ENCODE assay signal across 17 mouse cellular contexts in the genomic region with DNA sequence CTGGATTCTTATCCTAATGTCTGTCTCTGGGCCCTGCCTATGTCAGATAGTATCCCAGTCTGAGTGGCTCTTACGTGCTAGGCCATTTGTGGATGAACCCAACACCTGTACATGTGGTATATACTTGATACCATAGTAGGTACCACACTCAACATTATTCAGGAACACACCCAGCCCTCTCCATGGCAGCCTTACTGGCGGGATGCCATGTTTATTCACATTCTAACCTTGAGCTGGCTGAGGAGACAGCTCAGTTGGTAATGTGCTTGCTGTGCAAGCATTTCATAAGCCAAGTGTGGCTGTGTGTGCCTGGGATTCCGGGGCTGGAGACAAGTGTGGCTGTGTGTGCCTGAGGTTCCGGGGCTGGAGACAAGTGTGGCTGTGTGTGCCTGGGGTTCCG. TPM values are rescaled to one million over a fixed set of nuclear protein-coding genes. Genes with fewer than 3 reads are reported as not detected.
DNase-seq lines count a peak whose midpoint lies in the region; ATAC-seq and TF ChIP-seq lines count a peak whose summit lies in the region.
"Had no signal": no experiment of that assay in that cellular context is flagged by ENCODE, and none has a peak within 500 bp of the region (broad histone marks: within the 10 kb centered on the region; RNA-seq: fewer than 3 reads in every experiment).

No protein-coding gene starts in this region.

- TF ChIP-seq CTCF in heart, postnatal 0 days (IDR thresholded peaks at IDR 0.05; ENCODE audit: low read depth) = no peak
- no peak for TF ChIP-seq CTCF in lung, embryonic 14.5 days (IDR thresholded peaks at IDR 0.05; ENCODE audit: low read depth)
- no peak for TF ChIP-seq CTCF in brain, embryonic 14.5 days (IDR thresholded peaks at IDR 0.05; ENCODE audit: borderline replicate concordance, extremely low read depth, insufficient read depth, insufficient read length)
- TF ChIP-seq CTCF in stomach, postnatal 0 days (IDR thresholded peaks at IDR 0.05; ENCODE audit: low read depth) = no peak

- H3K27ac ChIP-seq in heart, postnatal 0 days (ENCODE audit: low read depth) = no peak overlapping the region
- no peak overlapping the region for H3K27ac ChIP-seq in lung, embryonic 14.5 days (ENCODE audit: low read depth)
- no peak overlapping the region for H3K27ac ChIP-seq in stomach, postnatal 0 days (replicated peaks)
- no peak overlapping the region for H3K27ac ChIP-seq in hindbrain, embryonic 12.5 days
- H3K27ac ChIP-seq in midbrain, embryonic 13.5 days = no peak overlapping the region
- H3K27ac ChIP-seq: hindbrain, postnatal 0 days had no signal

- H3K4me3 ChIP-seq in heart, postnatal 0 days (ENCODE audit: low read depth, low read length) = no peak overlapping the region
- no peak overlapping the region for H3K4me3 ChIP-seq in lung, embryonic 14.5 days (ENCODE audit: low read depth, low read length)
- no peak overlapping the region for H3K4me3 ChIP-seq in stomach, postnatal 0 days (ENCODE audit: low read depth, low read length)
- H3K4me3 ChIP-seq in hindbrain, embryonic 12.5 days = no peak overlapping the region
- no peak overlapping the region for H3K4me3 ChIP-seq in midbrain, embryonic 13.5 days (replicated peaks)

- no peak overlapping the region for H3K4me2 ChIP-seq in heart, postnatal 0 days (ENCODE audit: low read depth, low read length)
- no peak overlapping the region for H3K4me2 ChIP-seq in lung, embryonic 14.5 days
- H3K4me2 ChIP-seq in stomach, postnatal 0 days (replicated peaks; ENCODE audit: low read depth) = no peak overlapping the region
- no peak overlapping the region for H3K4me2 ChIP-seq in hindbrain, embryonic 12.5 days (replicated peaks)
- H3K4me2 ChIP-seq in midbrain, embryonic 13.5 days (replicated peaks) = no peak overlapping the region

- DNase-seq in heart, postnatal 0 days (ENCODE audit: low spot score) = peak; percentile 20
- no peak for DNase-seq in heart, adult 18-20 months
- peak; percentile 61 for DNase-seq in lung, embryonic 14.5 days
- DNase-seq in lung, postnatal 4 days = no peak
- DNase-seq in brain, embryonic 14.5 days (ENCODE audit: low read depth) = peak; percentile 25
- DNase-seq in stomach, postnatal 0 days (ENCODE audit: low spot score) = peak; percentile 55
- DNase-seq: cerebellum, adult 11-12 months; layer of hippocampus, adult 9-11 months; retina, postnatal 1 day had no signal

- H3K27me3 ChIP-seq in heart, postnatal 0 days (ENCODE audit: control insufficient read depth, insufficient read depth, low read length) = no peaks in the 10 kb centered on the region
- H3K27me3 ChIP-seq in lung, embryonic 14.5 days (ENCODE audit: insufficient read depth, low read length) = no peaks in the 10 kb centered on the region
- H3K27me3 ChIP-seq in stomach, postnatal 0 days (ENCODE audit: control insufficient read depth, insufficient read depth, low read length) = no peaks in the 10 kb centered on the region
- H3K27me3 ChIP-seq in hindbrain, embryonic 12.5 days = no peaks in the 10 kb centered on the region
- H3K27me3 ChIP-seq in midbrain, embryonic 13.5 days = no peaks in the 10 kb centered on the region

- no peak for ATAC-seq in heart, postnatal 0 days (ENCODE audit: insufficient read depth, low read depth)
- no peak for ATAC-seq in lung, embryonic 14.5 days (ENCODE audit: insufficient read depth)
- no peak for ATAC-seq in stomach, postnatal 0 days (ENCODE audit: low FRiP score, low TSS enrichment)
- no peak for ATAC-seq in hindbrain, embryonic 12.5 days (ENCODE audit: low FRiP score)
- ATAC-seq in midbrain, embryonic 13.5 days = no peak
- ATAC-seq: hindbrain, postnatal 0 days had no signal

- no peaks in the 10 kb centered on the region for H3K4me1 ChIP-seq in heart, postnatal 0 days (ENCODE audit: control insufficient read depth, insufficient read depth)
- no peaks in the 10 kb centered on the region for H3K4me1 ChIP-seq in lung, embryonic 14.5 days (ENCODE audit: insufficient read depth)
- no peaks in the 10 kb centered on the region for H3K4me1 ChIP-seq in stomach, postnatal 0 days (replicated peaks; ENCODE audit: control insufficient read depth, insufficient read depth)
- H3K4me1 ChIP-seq in hindbrain, embryonic 12.5 days = no peaks in the 10 kb centered on the region; the same call in 1 of the 2 replicates
- no peaks in the 10 kb centered on the region for H3K4me1 ChIP-seq in midbrain, embryonic 13.5 days (replicated peaks)

- H3K9ac ChIP-seq in heart, postnatal 0 days (replicated peaks; ENCODE audit: low read depth, low read length) = no peak overlapping the region
- H3K9ac ChIP-seq in lung, embryonic 14.5 days = no peak overlapping the region
- no peak overlapping the region for H3K9ac ChIP-seq in stomach, postnatal 0 days (ENCODE audit: low read length)
- H3K9ac ChIP-seq in hindbrain, embryonic 12.5 days = no peak overlapping the region
- H3K9ac ChIP-seq in midbrain, embryonic 13.5 days (replicated peaks) = no peak overlapping the region

- TF ChIP-seq POLR2A in brain, embryonic 14.5 days (IDR thresholded peaks at IDR 0.05; ENCODE audit: borderline replicate concordance, extremely low read depth, insufficient read depth, insufficient read length, poor library complexity, severe bottlenecking) = no peak

- no peaks in the 10 kb centered on the region for H3K9me3 ChIP-seq in heart, postnatal 0 days (replicated peaks; ENCODE audit: control insufficient read depth, low read length)
- H3K9me3 ChIP-seq in lung, embryonic 14.5 days (ENCODE audit: low read depth, low read length) = no peaks in the 10 kb centered on the region
- no peaks in the 10 kb centered on the region for H3K9me3 ChIP-seq in stomach, postnatal 0 days (ENCODE audit: control insufficient read depth, low read length)
- no peaks in the 10 kb centered on the region for H3K9me3 ChIP-seq in hindbrain, embryonic 12.5 days (replicated peaks)
- H3K9me3 ChIP-seq in midbrain, embryonic 13.5 days = no peaks in the 10 kb centered on the region

- no peaks in the 10 kb centered on the region for H3K36me3 ChIP-seq in heart, postnatal 0 days (replicated peaks; ENCODE audit: control insufficient read depth, insufficient read depth, low read length)
- no peaks in the 10 kb centered on the region for H3K36me3 ChIP-seq in lung, embryonic 14.5 days (ENCODE audit: insufficient read depth)
- no peaks in the 10 kb centered on the region for H3K36me3 ChIP-seq in stomach, postnatal 0 days (ENCODE audit: control insufficient read depth, insufficient read depth, low read length)
- no peaks in the 10 kb centered on the region for H3K36me3 ChIP-seq in hindbrain, embryonic 12.5 days
- H3K36me3 ChIP-seq in midbrain, embryonic 13.5 days = no peaks in the 10 kb centered on the region

- no peak for TF ChIP-seq EP300 in heart, postnatal 0 days (IDR thresholded peaks at IDR 0.05; ENCODE audit: low read depth)
- TF ChIP-seq EP300 in stomach, postnatal 0 days (optimal IDR thresholded peaks at IDR 0.05) = no peak

- 59% methylated on average over 5 of the region's 5 CpGs for WGBS in heart, postnatal 0 days
- WGBS in lung, embryonic 14.5 days = 56% methylated on average over 5 of the region's 5 CpGs
- WGBS in stomach, postnatal 0 days = 49% methylated on average over 5 of the region's 5 CpGs
- WGBS in hindbrain, embryonic 12.5 days = 83% methylated on average over 5 of the region's 5 CpGs
- WGBS in midbrain, embryonic 13.5 days = 88% methylated on average over 5 of the region's 5 CpGs

RNA-seq across cellular contexts. Expression of a gene that starts 17.5 kb away (rescaled TPM):
- 1.1 and 3.1 TPM in 2 replicates for total RNA-seq in heart, postnatal 0 days (2014; rRNA removed; ENCODE audit: low replicate concordance)
- polyA plus RNA-seq in heart, postnatal 0 days (2015; fragmentation: Nextera tagmentation; extraction: Ambion mirVana) = 0.78 and 0.85 TPM in 2 replicates
- total RNA-seq in heart, adult 18-20 months (2021) = under 1 TPM; 0.26 to 0.47 TPM
- 1.7 and 2.2 TPM in 2 replicates for polyA plus RNA-seq in lung, embryonic 14.5 days (2014; fragmentation: Nextera tagmentation; extraction: Ambion mirVana)
- polyA plus RNA-seq in brain, embryonic 14.5 days (2012; rRNA removed) = 1.0 and 1.6 TPM in 2 replicates
- 2.7 and 2.8 TPM in 2 replicates for polyA plus RNA-seq in stomach, postnatal 0 days (2015; fragmentation: Nextera tagmentation; extraction: Ambion mirVana)
- 1.8 and 2.6 TPM in 2 replicates for polyA plus RNA-seq in hindbrain, embryonic 12.5 days (2016; fragmentation: Nextera tagmentation; extraction: Ambion mirVana)
- polyA plus RNA-seq in midbrain, embryonic 13.5 days (2015; fragmentation: Nextera tagmentation; extraction: Ambion mirVana) = 0.89 and 0.96 TPM in 2 replicates
- total RNA-seq: megakaryocyte, adult 5-6 weeks had no signal

RNA-seq across cellular contexts. Expression of a gene that starts 28.7 kb away (rescaled TPM):
- total RNA-seq in heart, postnatal 0 days (2014; rRNA removed; ENCODE audit: low replicate concordance) = 14.2 and 19.4 TPM in 2 replicates
- polyA plus RNA-seq in heart, postnatal 0 days (2015; fragmentation: Nextera tagmentation; extraction: Ambion mirVana) = 6.9 and 7.9 TPM in 2 replicates
- 10 to 100 TPM; 14.7 to 16.6 TPM for total RNA-seq in heart, adult 18-20 months (2021)
- 9.9 and 10.5 TPM in 2 replicates for polyA plus RNA-seq in lung, embryonic 14.5 days (2014; fragmentation: Nextera tagmentation; extraction: Ambion mirVana)
- polyA plus RNA-seq in brain, embryonic 14.5 days (2012; rRNA removed) = 30.2 and 31.9 TPM in 2 replicates
- 6.6 and 7.3 TPM in 2 replicates for polyA plus RNA-seq in stomach, postnatal 0 days (2015; fragmentation: Nextera tagmentation; extraction: Ambion mirVana)
- 14.7 and 17.3 TPM in 2 replicates for polyA plus RNA-seq in hindbrain, embryonic 12.5 days (2016; fragmentation: Nextera tagmentation; extraction: Ambion mirVana)
- polyA plus RNA-seq in midbrain, embryonic 13.5 days (2015; fragmentation: Nextera tagmentation; extraction: Ambion mirVana) = 20.8 and 23.2 TPM in 2 replicates

RNA-seq across cellular contexts. Expression of a gene that starts 52.2 kb away (rescaled TPM):
- total RNA-seq in heart, postnatal 0 days (2014; rRNA removed; ENCODE audit: low replicate concordance) = not detected in 2 replicates
- not detected in 2 replicates for polyA plus RNA-seq in heart, postnatal 0 days (2015; fragmentation: Nextera tagmentation; extraction: Ambion mirVana)
- total RNA-seq in heart, adult 18-20 months (2021) = not detected
- not detected in 2 replicates for polyA plus RNA-seq in lung, embryonic 14.5 days (2014; fragmentation: Nextera tagmentation; extraction: Ambion mirVana)
- polyA plus RNA-seq in brain, embryonic 14.5 days (2012; rRNA removed) = not detected in 2 replicates
- 0.85 and 1.2 TPM in 2 replicates for polyA plus RNA-seq in stomach, postnatal 0 days (2015; fragmentation: Nextera tagmentation; extraction: Ambion mirVana)
- not detected in 2 replicates for polyA plus RNA-seq in hindbrain, embryonic 12.5 days (2016; fragmentation: Nextera tagmentation; extraction: Ambion mirVana)
- not detected in 2 replicates for polyA plus RNA-seq in midbrain, embryonic 13.5 days (2015; fragmentation: Nextera tagmentation; extraction: Ambion mirVana)
- total RNA-seq: gastrocnemius, adult 8-10 months; hindbrain, postnatal 0 days had no signal
- polyA plus RNA-seq: cortical plate, adult 2 months; heart, embryonic 14.5 days; hindbrain, postnatal 0 days; limb, embryonic 11.5 days had no signal

Comparison
In these comparisons a context has a peak if more than half of its experiments do, and no peak if none do; other contexts are left out.
1. DNase-seq: peak in heart, postnatal 0 days (single experiment), lung, embryonic 14.5 days (single experiment), brain, embryonic 14.5 days (single experiment) and stomach, postnatal 0 days (single experiment); none in heart, adult 18-20 months (0 of 2) and lung, postnatal 4 days (0 of 2).